Mouse (Mus musculus): ENCODE data around the gene Fbln2. TPM values are rescaled to one million over a fixed set of nuclear protein-coding genes. Genes with fewer than 3 reads are reported as not detected.

The Fbln2 gene
- total RNA-seq, 1 experiment from 2014 or later, result not detected

- ATAC-seq (ENCODE audit: extremely low read depth, insufficient number of reproducible peaks, low FRiP score, poor library complexity, severe bottlenecking), result no peak
Observed at GRCm38 (mm10) chr6:91222694-91223346, 10.6 kb downstream of the Fbln2 start.

- ATAC-seq (ENCODE audit: extremely low read depth, insufficient number of reproducible peaks, low FRiP score, poor library complexity, severe bottlenecking), result no peak
Observed at GRCm38 (mm10) chr6:91224939-91225338, 12.7 kb downstream of the Fbln2 start.

- ATAC-seq (ENCODE audit: extremely low read depth, insufficient number of reproducible peaks, low FRiP score, poor library complexity, severe bottlenecking), result no peak
Observed at GRCm38 (mm10) chr6:91225346-91225745, 13.1 kb downstream of the Fbln2 start.

- ATAC-seq (ENCODE audit: extremely low read depth, insufficient number of reproducible peaks, low FRiP score, poor library complexity, severe bottlenecking), result no peak
Observed at GRCm38 (mm10) chr6:91226058-91226457, 13.8 kb downstream of the Fbln2 start.

- ATAC-seq (ENCODE audit: extremely low read depth, insufficient number of reproducible peaks, low FRiP score, poor library complexity, severe bottlenecking), result no peak
Observed at GRCm38 (mm10) chr6:91228980-91229379, 16.7 kb downstream of the Fbln2 start.

- no peak for ATAC-seq (ENCODE audit: extremely low read depth, insufficient number of reproducible peaks, low FRiP score, poor library complexity, severe bottlenecking)
Observed at GRCm38 (mm10) chr6:91231000-91231399, 18.7 kb downstream of the Fbln2 start.

- ATAC-seq (ENCODE audit: extremely low read depth, insufficient number of reproducible peaks, low FRiP score, poor library complexity, severe bottlenecking), result no peak
Observed at GRCm38 (mm10) chr6:91231523-91231922, 19.3 kb downstream of the Fbln2 start.

GRCm38 (mm10) chr6:91233011-91233410 lies 20.8 kb downstream of the Fbln2 start:
- ATAC-seq (ENCODE audit: extremely low read depth, insufficient number of reproducible peaks, low FRiP score, poor library complexity, severe bottlenecking), result no peak

- no peak for ATAC-seq (ENCODE audit: extremely low read depth, insufficient number of reproducible peaks, low FRiP score, poor library complexity, severe bottlenecking)
Observed at GRCm38 (mm10) chr6:91233424-91234015, 21.3 kb downstream of the Fbln2 start.

GRCm38 (mm10) chr6:91236006-91236405 lies 23.8 kb downstream of the Fbln2 start:
- no peak for ATAC-seq (ENCODE audit: extremely low read depth, insufficient number of reproducible peaks, low FRiP score, poor library complexity, severe bottlenecking)

GRCm38 (mm10) chr6:91236429-91236828 lies 24.2 kb downstream of the Fbln2 start:
- no peak for ATAC-seq (ENCODE audit: extremely low read depth, insufficient number of reproducible peaks, low FRiP score, poor library complexity, severe bottlenecking)

- no peak for ATAC-seq (ENCODE audit: extremely low read depth, insufficient number of reproducible peaks, low FRiP score, poor library complexity, severe bottlenecking)
Observed at GRCm38 (mm10) chr6:91237273-91237672, 25.0 kb downstream of the Fbln2 start.

- ATAC-seq (ENCODE audit: extremely low read depth, insufficient number of reproducible peaks, low FRiP score, poor library complexity, severe bottlenecking), result no peak
Observed at GRCm38 (mm10) chr6:91240537-91240936, 28.3 kb downstream of the Fbln2 start.

GRCm38 (mm10) chr6:91240964-91241363 lies 28.7 kb downstream of the Fbln2 start:
- ATAC-seq (ENCODE audit: extremely low read depth, insufficient number of reproducible peaks, low FRiP score, poor library complexity, severe bottlenecking), result no peak

GRCm38 (mm10) chr6:91243395-91243794 lies 31.1 kb downstream of the Fbln2 start:
- no peak for ATAC-seq (ENCODE audit: extremely low read depth, insufficient number of reproducible peaks, low FRiP score, poor library complexity, severe bottlenecking)

- ATAC-seq (ENCODE audit: extremely low read depth, insufficient number of reproducible peaks, low FRiP score, poor library complexity, severe bottlenecking), result no peak
Observed at GRCm38 (mm10) chr6:91244331-91244730, 32.1 kb downstream of the Fbln2 start.

GRCm38 (mm10) chr6:91245331-91245730 lies 33.1 kb downstream of the Fbln2 start:
- ATAC-seq (ENCODE audit: extremely low read depth, insufficient number of reproducible peaks, low FRiP score, poor library complexity, severe bottlenecking), result no peak

GRCm38 (mm10) chr6:91247343-91247742 lies 35.1 kb downstream of the Fbln2 start:
- ATAC-seq (ENCODE audit: extremely low read depth, insufficient number of reproducible peaks, low FRiP score, poor library complexity, severe bottlenecking), result no peak

GRCm38 (mm10) chr6:91248627-91249026 lies 36.4 kb downstream of the Fbln2 start:
- no peak for ATAC-seq (ENCODE audit: extremely low read depth, insufficient number of reproducible peaks, low FRiP score, poor library complexity, severe bottlenecking)

GRCm38 (mm10) chr6:91249797-91250196 lies 37.5 kb downstream of the Fbln2 start:
- ATAC-seq (ENCODE audit: extremely low read depth, insufficient number of reproducible peaks, low FRiP score, poor library complexity, severe bottlenecking), result no peak
